Mouse (Mus musculus): ENCODE measurements around the gene Pcif1. TPM values are rescaled to one million over a fixed set of nuclear protein-coding genes. Genes with fewer than 3 reads are reported as not detected.
A peak's percentile ranks its signal among the peaks of the same experiment; 100 is the strongest.

Pcif1 gene
- polyA plus RNA-seq, 1 experiment from 2014 or later, result 76.5 TPM

- TF ChIP-seq CTCF (IDR thresholded peaks at IDR 0.05; ENCODE audit: low read depth), result peak; percentile 59
- Histone ChIP-seq H3K4me2 (ENCODE audit: low read length) (peak within 1 kb of the TSS; percentile 82), H3K9me3 (replicated peaks; ENCODE audit: low read length) (0 out of 2 replicates have a peak, but pooled peaks cover under 1% of the 10 kb centered on the region), H3K4me1 (replicated peaks; ENCODE audit: insufficient read depth, low read length) (peaks cover 16% of the 10 kb centered on the region; the same call in 1 of the 2 replicates), H3K4me3 (replicated peaks; ENCODE audit: low read depth, low read length) (peak within 1 kb of the TSS; percentile 77), H3K27me3 (ENCODE audit: insufficient read depth, low read length) (no peaks in the 10 kb centered on the region), H3K27ac (peak within 1 kb of the TSS; percentile 94), H3K36me3 (ENCODE audit: insufficient read depth, low read length) (peaks cover 26% of the 10 kb centered on the region), H3K9ac (ENCODE audit: low read depth, low read length) (peak within 1 kb of the TSS; percentile 77)
- ATAC-seq (replicated peaks; ENCODE audit: low FRiP score, low read depth), result peak; percentile 86
- under 1% methylated on average over 76 of the region's 91 CpGs for WGBS
- peak; percentile 97 for DNase-seq (ENCODE audit: low spot score)
Observed at GRCm38 (mm10) chr2:164911086-164912048, 32.3 kb downstream of the Pcif1 start, which contains the start of gene Zfp335. Gene Zfp335 (minus strand): TSS chr2:164911757.

- no peaks in the 10 kb centered on the region for H3K9me3 ChIP-seq (replicated peaks; ENCODE audit: low read length)
- H3K27ac ChIP-seq, result peak overlapping the region; percentile 94
- TF ChIP-seq CTCF (IDR thresholded peaks at IDR 0.05; ENCODE audit: low read depth), result no peak
- no peaks in the 10 kb centered on the region for H3K27me3 ChIP-seq (ENCODE audit: insufficient read depth, low read length)
- peak; percentile 55 for DNase-seq (ENCODE audit: low spot score)
- 3% methylated on average over 12 of the region's 12 CpGs for WGBS
- H3K4me3 ChIP-seq (replicated peaks; ENCODE audit: low read depth, low read length), result peak overlapping the region; percentile 77
- H3K4me1 ChIP-seq (replicated peaks; ENCODE audit: insufficient read depth, low read length), result peaks cover 16% of the 10 kb centered on the region; the same call in 1 of the 2 replicates
- ATAC-seq (replicated peaks; ENCODE audit: low FRiP score, low read depth), result 0 out of 2 replicates have a peak, but pooled peaks have one; percentile 4
- peak overlapping the region; percentile 77 for H3K9ac ChIP-seq (ENCODE audit: low read depth, low read length)
- peak overlapping the region; percentile 82 for H3K4me2 ChIP-seq (ENCODE audit: low read length)
- peaks cover 20% of the 10 kb centered on the region for H3K36me3 ChIP-seq (ENCODE audit: insufficient read depth, low read length)
Observed at GRCm38 (mm10) chr2:164912151-164912550, 33.0 kb downstream of the Pcif1 start.

- Histone ChIP-seq H3K4me3 (replicated peaks; ENCODE audit: low read depth, low read length) (no peak overlapping the region), H3K9me3 (replicated peaks; ENCODE audit: low read length) (no peaks in the 10 kb centered on the region), H3K27me3 (ENCODE audit: insufficient read depth, low read length) (no peaks in the 10 kb centered on the region), H3K4me1 (replicated peaks; ENCODE audit: insufficient read depth, low read length) (peaks cover 16% of the 10 kb centered on the region; the same call in 1 of the 2 replicates), H3K36me3 (ENCODE audit: insufficient read depth, low read length) (peaks cover 12% of the 10 kb centered on the region), H3K27ac (peak overlapping the region; percentile 94; the same call in 1 of the 2 replicates), H3K4me2 (ENCODE audit: low read length) (no peak overlapping the region), H3K9ac (ENCODE audit: low read depth, low read length) (no peak overlapping the region)
- ATAC-seq (replicated peaks; ENCODE audit: low FRiP score, low read depth), result no peak
- WGBS, result 89% methylated on average over 9 of the region's 9 CpGs
- no peak for TF ChIP-seq CTCF (IDR thresholded peaks at IDR 0.05; ENCODE audit: low read depth)
- no peak for DNase-seq (ENCODE audit: low spot score)
Observed at GRCm38 (mm10) chr2:164912749-164913427, 33.8 kb downstream of the Pcif1 start.

- ATAC-seq (replicated peaks; ENCODE audit: low FRiP score, low read depth) (no peak), DNase-seq (ENCODE audit: low spot score) (peak; percentile 22)
- Histone ChIP-seq H3K36me3 (ENCODE audit: insufficient read depth, low read length) (peaks cover 7% of the 10 kb centered on the region), H3K9me3 (replicated peaks; ENCODE audit: low read length) (no peaks in the 10 kb centered on the region), H3K4me2 (ENCODE audit: low read length) (no peak overlapping the region), H3K9ac (ENCODE audit: low read depth, low read length) (no peak overlapping the region), H3K4me1 (replicated peaks; ENCODE audit: insufficient read depth, low read length) (peaks cover 16% of the 10 kb centered on the region; the same call in 1 of the 2 replicates), H3K4me3 (replicated peaks; ENCODE audit: low read depth, low read length) (no peak overlapping the region), H3K27me3 (ENCODE audit: insufficient read depth, low read length) (no peaks in the 10 kb centered on the region), H3K27ac (0 out of 2 replicates have a peak overlapping the region, but pooled peaks have one; percentile 13)
- WGBS, result 92% methylated on average over 2 of the region's 2 CpGs
- TF ChIP-seq CTCF (IDR thresholded peaks at IDR 0.05; ENCODE audit: low read depth), result no peak
Observed at GRCm38 (mm10) chr2:164913428-164913786, 34.3 kb downstream of the Pcif1 start.

- Histone ChIP-seq H3K9ac (ENCODE audit: low read depth, low read length) (no peak overlapping the region), H3K4me2 (ENCODE audit: low read length) (no peak overlapping the region), H3K36me3 (ENCODE audit: insufficient read depth, low read length) (no peaks in the 10 kb centered on the region), H3K27me3 (ENCODE audit: insufficient read depth, low read length) (no peaks in the 10 kb centered on the region), H3K4me3 (replicated peaks; ENCODE audit: low read depth, low read length) (no peak overlapping the region), H3K4me1 (replicated peaks; ENCODE audit: insufficient read depth, low read length) (0 out of 2 replicates have a peak, but pooled peaks cover 5% of the 10 kb centered on the region), H3K27ac (no peak overlapping the region), H3K9me3 (replicated peaks; ENCODE audit: low read length) (no peaks in the 10 kb centered on the region)
- ATAC-seq (replicated peaks; ENCODE audit: low FRiP score, low read depth) (no peak), DNase-seq (ENCODE audit: low spot score) (no peak)
- WGBS, result 41% methylated on average over 5 of the region's 5 CpGs
- TF ChIP-seq CTCF (IDR thresholded peaks at IDR 0.05; ENCODE audit: low read depth), result no peak
Observed at GRCm38 (mm10) chr2:164916820-164917219, 37.7 kb downstream of the Pcif1 start.

GRCm38 (mm10) chr2:164917371-164917770, 38.3 kb downstream of the Pcif1 start:
- no peaks in the 10 kb centered on the region for H3K36me3 ChIP-seq (ENCODE audit: insufficient read depth, low read length)
- 36% methylated on average over 10 of the region's 10 CpGs for WGBS
- TF ChIP-seq CTCF (IDR thresholded peaks at IDR 0.05; ENCODE audit: low read depth), result no peak
- ATAC-seq (replicated peaks; ENCODE audit: low FRiP score, low read depth) (no peak), DNase-seq (ENCODE audit: low spot score) (no peak)
- no peak overlapping the region for H3K4me2 ChIP-seq (ENCODE audit: low read length)
- no peak overlapping the region for H3K9ac ChIP-seq (ENCODE audit: low read depth, low read length)
- 0 out of 2 replicates have a peak, but pooled peaks cover under 1% of the 10 kb centered on the region for H3K4me1 ChIP-seq (replicated peaks; ENCODE audit: insufficient read depth, low read length)
- no peak overlapping the region for H3K27ac ChIP-seq
- no peaks in the 10 kb centered on the region for H3K9me3 ChIP-seq (replicated peaks; ENCODE audit: low read length)
- H3K4me3 ChIP-seq (replicated peaks; ENCODE audit: low read depth, low read length), result no peak overlapping the region
- H3K27me3 ChIP-seq (ENCODE audit: insufficient read depth, low read length), result no peaks in the 10 kb centered on the region

Data from kidney, postnatal 0 days (tissue).